Mouse (Mus musculus): ENCODE results near the gene Pkn1.
A peak's percentile ranks its signal among the peaks of the same experiment; 100 is the strongest.

Pkn1 gene

GRCm38 (mm10) chr8:83723447-83724083, 24.6 kb upstream of the Pkn1 start:
- no peak for DNase-seq (ENCODE audit: low read depth)

GRCm38 (mm10) chr8:83722631-83723030, 23.7 kb upstream of the Pkn1 start:
- DNase-seq (ENCODE audit: low read depth), result no peak

GRCm38 (mm10) chr8:83721405-83722025, 22.5 kb upstream of the Pkn1 start:
- no peak for DNase-seq (ENCODE audit: low read depth)

DNA sequence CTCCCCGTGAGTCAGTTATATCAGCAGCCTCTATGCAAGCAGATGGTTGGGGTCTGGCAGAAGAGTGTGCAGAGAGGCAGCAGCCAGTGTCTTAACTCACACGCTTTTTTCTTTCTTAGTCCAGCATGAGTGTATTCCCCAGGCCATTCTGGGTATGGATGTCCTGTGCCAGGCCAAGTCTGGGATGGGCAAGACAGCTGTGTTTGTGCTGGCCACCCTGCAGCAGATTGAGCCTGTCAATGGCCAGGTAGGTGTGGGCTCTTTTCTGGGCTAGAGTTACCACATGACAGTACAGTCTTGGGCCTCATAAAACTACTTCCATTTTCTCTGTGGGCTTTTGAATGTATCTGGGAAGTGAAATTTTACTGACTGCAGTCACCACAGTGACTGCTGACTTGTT, 20.7 kb upstream of the Pkn1 start:
- DNase-seq (ENCODE audit: low read depth), result no peak

- DNase-seq (ENCODE audit: low read depth), result no peak
These were observed 20.1 kb upstream of the Pkn1 start for GRCm38 (mm10) chr8:83719048-83719447.

DNA sequence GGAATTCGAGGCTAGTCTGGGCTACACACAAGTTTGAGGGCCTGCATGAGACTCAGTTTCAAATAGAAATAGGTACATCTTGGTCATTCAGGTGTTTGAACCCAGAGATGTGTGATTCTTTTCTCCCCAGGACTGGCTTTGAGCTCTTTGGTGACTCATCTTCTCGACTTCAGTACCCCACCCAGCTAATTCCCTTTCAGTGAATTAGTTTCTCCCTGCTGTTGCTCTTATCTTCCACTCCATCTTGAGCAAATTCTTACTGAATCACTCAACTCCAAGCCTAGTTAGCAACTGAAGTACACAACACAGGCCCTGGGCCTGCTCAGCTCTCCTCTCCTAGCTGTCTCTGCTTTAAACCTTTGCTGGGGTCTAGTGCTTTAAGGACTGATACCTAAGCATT, 17.6 kb upstream of the Pkn1 start:
- no peak for DNase-seq (ENCODE audit: low read depth)

DNA sequence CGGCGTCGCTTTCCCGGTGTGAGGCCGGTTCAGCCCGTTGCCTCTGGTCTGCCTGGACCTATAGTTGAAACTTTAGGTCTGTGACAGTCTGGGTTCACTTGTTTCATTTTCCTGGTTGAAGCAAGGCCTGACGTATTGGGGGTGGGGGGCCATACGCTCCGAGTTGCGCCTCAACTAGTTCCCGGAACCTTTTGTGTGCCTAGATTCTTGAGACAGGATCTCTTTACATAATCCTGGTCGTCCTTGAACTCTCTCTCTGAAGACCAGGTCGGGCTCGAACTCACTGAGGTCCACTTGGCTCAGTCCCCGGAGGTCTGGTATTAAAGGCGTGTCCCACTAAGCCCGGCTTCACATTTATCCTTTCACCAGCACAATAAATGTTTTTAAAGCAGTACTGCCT, 16.8 kb upstream of the Pkn1 start:
- no peak for DNase-seq (ENCODE audit: low read depth)

GRCm38 (mm10) chr8:83715031-83715690, 16.2 kb upstream of the Pkn1 start, which contains the start of gene Ddx39:
TSS of gene Ddx39 (plus strand) at chr8:83715177.
- peak; percentile 99 for DNase-seq (ENCODE audit: low read depth)

DNA sequence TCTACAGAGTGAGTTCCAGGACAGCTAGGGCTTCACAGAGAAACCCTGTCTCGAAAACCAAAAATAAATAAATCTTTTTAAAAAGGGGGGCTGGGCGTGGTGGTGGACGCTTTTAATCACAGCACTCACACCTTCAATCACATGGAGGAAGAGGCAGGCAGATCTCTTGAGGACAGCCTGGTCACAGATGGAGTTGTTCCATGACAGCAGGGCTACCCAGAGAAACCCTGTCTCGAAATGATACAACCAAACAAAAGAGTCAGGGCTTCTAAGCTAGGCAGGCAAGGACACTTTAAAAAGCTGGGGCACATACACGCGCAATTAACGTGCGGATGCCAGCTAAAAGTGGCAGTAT, 15.7 kb upstream of the Pkn1 start:
- DNase-seq (ENCODE audit: low read depth), result no peak

DNA sequence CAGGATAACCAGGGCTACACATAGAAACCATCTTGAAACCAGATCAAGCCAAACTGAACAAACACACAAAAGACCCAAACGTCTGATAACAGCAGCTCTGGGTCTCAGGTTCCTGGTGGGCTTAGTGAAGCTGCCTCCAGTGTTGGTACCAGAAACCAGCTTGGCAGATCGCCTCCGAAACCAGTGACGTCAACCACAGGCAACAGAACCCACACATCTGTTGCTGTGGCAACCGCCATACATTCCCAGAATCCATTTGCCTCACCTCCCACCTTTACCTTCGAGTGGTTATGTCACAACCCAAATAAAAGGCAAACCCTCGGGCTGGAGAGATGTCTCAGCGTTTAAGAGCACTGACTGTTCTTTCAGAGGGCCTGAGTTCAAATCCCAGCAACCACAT, 8.6 kb upstream of the Pkn1 start:
- DNase-seq (ENCODE audit: low read depth), result no peak

- DNase-seq (ENCODE audit: low read depth), result no peak
These were observed 7.4 kb upstream of the Pkn1 start for GRCm38 (mm10) chr8:83706411-83706810.

DNA sequence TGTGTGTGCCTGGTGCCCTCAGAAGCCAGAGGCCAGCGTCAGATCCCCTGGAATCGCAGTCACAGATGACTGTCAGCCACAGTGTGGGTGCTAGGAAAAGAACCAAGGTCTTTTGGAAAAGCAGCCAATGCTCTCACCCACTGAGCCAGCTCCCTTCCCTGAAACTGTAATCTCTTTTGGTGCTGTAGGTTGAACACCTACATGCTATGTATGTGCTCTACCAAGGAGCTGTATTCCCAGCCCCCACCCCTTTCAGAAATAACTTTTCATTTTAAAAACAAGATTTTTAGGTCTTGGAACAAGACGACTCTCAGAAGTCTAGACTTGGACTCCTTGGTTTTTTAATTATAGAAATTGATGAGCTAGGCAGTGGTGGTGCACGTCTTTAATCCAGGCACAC, 4.4 kb upstream of the Pkn1 start:
- DNase-seq (ENCODE audit: low read depth), result no peak

GRCm38 (mm10) chr8:83700423-83701085, 1.6 kb upstream of the Pkn1 start:
- no peak for DNase-seq (ENCODE audit: low read depth)

GRCm38 (mm10) chr8:83699566-83699965, 587 bp upstream of the Pkn1 start:
- DNase-seq (ENCODE audit: low read depth), result peak; percentile 85

GRCm38 (mm10) chr8:83698291-83698660, 703 bp downstream of the Pkn1 start:
- DNase-seq (ENCODE audit: low read depth), result peak; percentile 89

- DNase-seq (ENCODE audit: low read depth), result peak; percentile 54
These were observed 1.4 kb downstream of the Pkn1 start for GRCm38 (mm10) chr8:83697374-83698220.

- peak; percentile 66 for DNase-seq (ENCODE audit: low read depth)
These were observed 3.5 kb downstream of the Pkn1 start for GRCm38 (mm10) chr8:83695351-83696106.

- DNase-seq (ENCODE audit: low read depth), result peak; percentile 29
These were observed 4.4 kb downstream of the Pkn1 start for GRCm38 (mm10) chr8:83694369-83695160.

GRCm38 (mm10) chr8:83693609-83694236, 5.3 kb downstream of the Pkn1 start:
- DNase-seq (ENCODE audit: low read depth), result peak; percentile 42

DNA sequence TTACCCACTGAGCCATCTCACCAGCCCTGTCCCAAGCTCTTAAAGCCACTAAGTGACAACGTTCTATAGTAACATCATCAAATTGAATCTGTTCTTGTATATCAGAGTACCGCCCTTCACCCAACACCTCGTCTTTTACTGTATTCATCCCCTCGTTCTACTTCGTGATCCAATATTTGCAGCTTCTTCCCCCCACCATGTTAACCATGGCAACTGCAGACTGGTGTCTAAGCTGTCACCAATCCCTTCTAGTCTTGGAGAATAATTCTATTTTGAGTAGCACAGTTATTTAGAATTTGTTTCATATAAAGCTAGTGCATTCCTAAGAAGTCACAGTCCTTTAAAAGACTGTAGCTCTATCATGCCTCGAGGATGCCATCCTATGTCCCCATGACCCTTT, 9.7 kb downstream of the Pkn1 start:
- DNase-seq (ENCODE audit: low read depth), result no peak
